Mouse (Mus musculus): ENCODE measurements around the gene Cacng6. TPM values are rescaled to one million over a fixed set of nuclear protein-coding genes. Genes with fewer than 3 reads are reported as not detected.
A peak's percentile ranks its signal among the peaks of the same experiment; 100 is the strongest.

Gene Cacng6
- 0.13 and 0.16 TPM in 2 replicates for polyA plus RNA-seq (2015; fragmentation: Nextera tagmentation; extraction: Ambion mirVana)

DNA sequence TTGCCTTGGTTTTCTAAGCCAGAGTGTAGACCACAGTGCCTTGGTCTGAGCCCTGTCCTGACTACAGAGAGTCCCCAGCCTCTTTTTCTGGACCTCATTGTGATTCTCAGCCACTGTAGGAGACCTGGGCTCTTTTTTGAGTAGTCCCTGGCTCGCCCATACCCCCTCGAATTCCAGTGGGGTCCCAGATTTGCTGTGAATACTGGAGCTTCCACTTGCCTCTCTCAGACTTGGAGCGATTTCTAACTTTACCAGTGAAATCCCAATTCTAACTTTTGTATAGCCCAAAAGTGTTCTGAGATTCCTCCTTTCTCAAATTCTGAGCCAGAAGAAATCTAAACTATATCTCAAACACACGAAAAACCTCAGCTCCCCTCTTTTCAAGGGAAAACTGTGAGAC, at the start of gene Cacng6:
Gene Cacng6, plus strand, starts transcription at position 301 of the 400 bp plus-strand sequence.
- Histone ChIP-seq H3K27ac (no peak within 1 kb of the TSS), H3K9me3 (no peaks in the 10 kb centered on the region), H3K27me3 (peaks cover 75% of the 10 kb centered on the region), H3K4me2 (peak within 1 kb of the TSS; percentile 46), H3K9ac (peak within 1 kb of the TSS; percentile 35; the same call in 1 of the 2 replicates), H3K4me3 (peak within 1 kb of the TSS; percentile 23), H3K36me3 (no peaks in the 10 kb centered on the region), H3K4me1 (replicated peaks) (peaks cover 7% of the 10 kb centered on the region)
- ATAC-seq (ENCODE audit: low FRiP score), result no peak
- WGBS, result 44% methylated on average over 4 of the region's 4 CpGs

DNA sequence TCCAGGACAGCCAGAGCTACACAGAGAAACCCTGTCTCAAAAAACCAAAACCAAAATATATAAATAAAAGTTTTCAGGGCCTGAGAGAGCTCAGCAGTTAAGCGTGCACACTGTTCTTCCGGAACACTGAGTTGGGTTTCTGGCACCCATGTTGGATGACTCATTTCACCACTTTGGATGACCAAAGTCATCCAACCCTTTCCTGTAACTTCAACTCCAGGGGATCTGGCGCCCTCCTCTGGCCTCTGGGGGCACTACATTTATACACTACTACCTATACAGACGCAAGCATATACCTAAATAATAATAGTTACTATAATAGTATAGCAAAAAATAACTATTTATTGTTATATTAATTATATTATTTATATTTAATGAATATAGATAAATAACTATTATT, 47.2 kb upstream of the Cacng6 start:
- no peak overlapping the region for H3K9ac ChIP-seq
- H3K27me3 ChIP-seq, result no peaks in the 10 kb centered on the region
- no peaks in the 10 kb centered on the region for H3K9me3 ChIP-seq
- H3K27ac ChIP-seq, result no peak overlapping the region
- WGBS, result 51% methylated on average over 4 of the region's 4 CpGs
- H3K36me3 ChIP-seq, result no peaks in the 10 kb centered on the region
- no peak overlapping the region for H3K4me3 ChIP-seq
- no peaks in the 10 kb centered on the region for H3K4me1 ChIP-seq (replicated peaks)
- no peak for ATAC-seq (ENCODE audit: low FRiP score)
- no peak overlapping the region for H3K4me2 ChIP-seq

GRCm38 (mm10) chr7:3382123-3382522, 41.9 kb upstream of the Cacng6 start:
- ATAC-seq (ENCODE audit: low FRiP score), result no peak
- Histone ChIP-seq H3K4me3 (no peak overlapping the region), H3K27ac (no peak overlapping the region), H3K27me3 (no peaks in the 10 kb centered on the region), H3K9me3 (no peaks in the 10 kb centered on the region), H3K36me3 (no peaks in the 10 kb centered on the region), H3K9ac (no peak overlapping the region), H3K4me2 (no peak overlapping the region), H3K4me1 (replicated peaks) (no peaks in the 10 kb centered on the region)
- 86% methylated on average over 9 of the region's 9 CpGs for WGBS

GRCm38 (mm10) chr7:3384807-3385319, 39.1 kb upstream of the Cacng6 start:
- Histone ChIP-seq H3K4me2 (no peak overlapping the region), H3K9me3 (no peaks in the 10 kb centered on the region), H3K9ac (no peak overlapping the region), H3K4me3 (no peak overlapping the region), H3K27me3 (no peaks in the 10 kb centered on the region), H3K4me1 (replicated peaks) (peaks cover 20% of the 10 kb centered on the region), H3K27ac (no peak overlapping the region), H3K36me3 (no peaks in the 10 kb centered on the region)
- no peak for ATAC-seq (ENCODE audit: low FRiP score)
- WGBS, result 92% methylated on average over 5 of the region's 5 CpGs

GRCm38 (mm10) chr7:3386036-3386730, 37.8 kb upstream of the Cacng6 start:
- H3K9me3 ChIP-seq, result no peaks in the 10 kb centered on the region
- H3K27ac ChIP-seq, result no peak overlapping the region
- no peak overlapping the region for H3K9ac ChIP-seq
- H3K4me2 ChIP-seq, result no peak overlapping the region
- H3K4me3 ChIP-seq, result no peak overlapping the region
- 85% methylated on average over 6 of the region's 6 CpGs for whole genome bisulfite sequencing
- H3K4me1 ChIP-seq (replicated peaks), result peaks cover 23% of the 10 kb centered on the region
- H3K36me3 ChIP-seq, result no peaks in the 10 kb centered on the region
- no peak for ATAC-seq (ENCODE audit: low FRiP score)
- no peaks in the 10 kb centered on the region for H3K27me3 ChIP-seq

GRCm38 (mm10) chr7:3387761-3388160, 36.2 kb upstream of the Cacng6 start:
- no peaks in the 10 kb centered on the region for H3K36me3 ChIP-seq
- H3K9ac ChIP-seq, result no peak overlapping the region
- peak overlapping the region; percentile 25; the same call in 1 of the 2 replicates for H3K4me2 ChIP-seq
- no peaks in the 10 kb centered on the region for H3K9me3 ChIP-seq
- WGBS, result 93% methylated on average over 18 of the region's 18 CpGs
- peaks cover 39% of the 10 kb centered on the region for H3K4me1 ChIP-seq (replicated peaks)
- H3K27ac ChIP-seq, result no peak overlapping the region
- H3K4me3 ChIP-seq, result no peak overlapping the region
- H3K27me3 ChIP-seq, result no peaks in the 10 kb centered on the region
- ATAC-seq (ENCODE audit: low FRiP score), result no peak

DNA sequence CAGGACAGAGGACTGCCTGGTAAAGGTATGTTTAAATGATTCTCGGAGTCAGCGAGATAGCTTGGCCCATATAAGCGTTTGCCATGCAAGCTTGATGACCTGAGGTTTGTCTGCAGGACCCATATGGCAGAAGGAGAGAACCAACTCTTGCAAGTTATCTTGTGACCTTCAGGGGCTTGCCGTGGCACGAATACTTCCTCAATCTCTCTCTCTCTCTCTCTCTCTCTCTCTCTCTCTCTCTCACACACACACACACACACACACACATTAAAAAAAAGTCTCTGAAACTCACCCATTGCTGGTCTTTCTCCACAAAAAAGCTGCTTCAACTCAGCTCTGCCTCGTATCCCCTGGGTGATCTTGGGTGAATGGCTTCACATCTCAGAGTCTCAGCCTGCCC, 35.1 kb upstream of the Cacng6 start:
- Histone ChIP-seq H3K36me3 (no peaks in the 10 kb centered on the region), H3K4me3 (peak overlapping the region; percentile 52; the same call in 1 of the 2 replicates), H3K27me3 (no peaks in the 10 kb centered on the region), H3K4me1 (replicated peaks) (peaks cover 48% of the 10 kb centered on the region), H3K9me3 (no peaks in the 10 kb centered on the region), H3K27ac (no peak overlapping the region), H3K4me2 (peak overlapping the region; percentile 76), H3K9ac (no peak overlapping the region)
- ATAC-seq (ENCODE audit: low FRiP score), result no peak
- WGBS, result 76% methylated on average over 6 of the region's 6 CpGs

- peak overlapping the region; percentile 75; the same call in 1 of the 2 replicates for H3K9ac ChIP-seq
- peaks cover 8% of the 10 kb centered on the region for H3K36me3 ChIP-seq
- ATAC-seq (ENCODE audit: low FRiP score), result peak; percentile 32; the same call in 1 of the 2 replicates
- H3K4me2 ChIP-seq, result peak overlapping the region; percentile 76
- peaks cover 56% of the 10 kb centered on the region for H3K4me1 ChIP-seq (replicated peaks)
- peak overlapping the region; percentile 44; the same call in 1 of the 2 replicates for H3K27ac ChIP-seq
- 4% methylated on average over 15 of the region's 17 CpGs for WGBS
- H3K27me3 ChIP-seq, result no peaks in the 10 kb centered on the region
- no peaks in the 10 kb centered on the region for H3K9me3 ChIP-seq
- H3K4me3 ChIP-seq, result peak overlapping the region; percentile 52
Observed at GRCm38 (mm10) chr7:3389444-3390412, 34.3 kb upstream of the Cacng6 start.

DNA sequence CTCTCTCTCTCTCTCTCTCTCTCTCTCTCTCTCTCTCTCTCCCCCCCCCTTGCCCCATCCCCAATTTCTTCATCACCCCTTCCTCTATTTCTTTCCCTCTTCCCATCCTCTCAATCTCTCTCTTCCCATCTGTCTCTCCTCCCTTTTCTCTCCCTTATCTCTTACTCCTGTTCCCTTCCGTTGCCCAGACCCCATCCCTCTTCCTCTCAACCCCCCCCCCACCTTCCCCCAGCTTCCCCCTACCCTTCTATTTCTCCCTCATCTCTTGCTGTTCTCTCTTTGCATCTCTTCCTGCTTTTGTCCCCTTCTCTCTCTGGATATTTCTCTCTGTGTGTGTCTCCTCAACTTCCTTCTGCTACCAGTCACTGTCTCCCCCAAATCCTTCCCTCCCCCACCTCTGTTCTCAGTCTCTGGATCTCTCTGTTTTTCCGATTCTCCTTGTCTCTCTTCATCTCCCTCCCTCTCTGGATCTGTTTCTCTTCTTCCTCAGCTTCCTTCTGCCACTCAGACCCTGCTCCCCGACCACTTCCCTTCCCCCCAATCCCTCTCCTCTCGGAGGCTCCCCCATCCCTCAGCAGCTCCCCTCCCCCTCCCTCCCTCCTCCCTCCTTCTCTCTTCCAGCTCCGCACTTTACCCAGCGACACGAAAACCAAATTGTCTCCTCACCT, 33.4 kb upstream of the Cacng6 start, which contains the start of gene Cacng8:
Gene Cacng8, plus strand, starts transcription at position 271 of the 668 bp plus-strand sequence.
- under 1% methylated on average over 7 of the region's 7 CpGs for WGBS
- ATAC-seq (ENCODE audit: low FRiP score), result peak; percentile 36
- peaks cover 63% of the 10 kb centered on the region for H3K4me1 ChIP-seq (replicated peaks)
- H3K27me3 ChIP-seq, result no peaks in the 10 kb centered on the region
- peaks cover 10% of the 10 kb centered on the region for H3K36me3 ChIP-seq
- peak within 1 kb of the TSS; percentile 67 for H3K27ac ChIP-seq
- peak within 1 kb of the TSS; percentile 75 for H3K9ac ChIP-seq
- peak within 1 kb of the TSS; percentile 52 for H3K4me3 ChIP-seq
- no peaks in the 10 kb centered on the region for H3K9me3 ChIP-seq
- peak within 1 kb of the TSS; percentile 76 for H3K4me2 ChIP-seq

DNA sequence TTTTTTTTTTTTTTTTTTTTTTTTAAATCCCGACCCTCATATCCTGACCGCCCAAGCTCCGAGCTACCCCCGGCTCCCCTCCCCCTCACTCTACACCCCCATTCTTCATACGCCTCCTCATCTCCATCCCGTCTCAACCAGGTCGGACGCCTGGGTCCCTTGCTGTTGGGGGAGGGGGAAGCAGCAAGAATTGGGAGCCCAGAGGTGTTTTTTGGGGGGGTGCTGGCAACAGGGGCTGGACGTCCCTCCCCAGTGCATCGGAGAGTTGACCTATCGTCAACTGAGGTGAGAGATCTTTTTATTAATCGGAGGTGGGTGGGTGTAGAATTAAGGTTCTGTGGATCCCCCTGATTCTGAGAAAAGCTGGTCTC, 32.9 kb upstream of the Cacng6 start:
- ATAC-seq (ENCODE audit: low FRiP score), result peak; percentile 30
- H3K9ac ChIP-seq, result peak overlapping the region; percentile 75
- H3K9me3 ChIP-seq, result no peaks in the 10 kb centered on the region
- no peaks in the 10 kb centered on the region for H3K27me3 ChIP-seq
- 2% methylated on average over 12 of the region's 12 CpGs for WGBS
- peak overlapping the region; percentile 67 for H3K27ac ChIP-seq
- H3K4me2 ChIP-seq, result peak overlapping the region; percentile 76
- H3K4me3 ChIP-seq, result peak overlapping the region; percentile 52
- H3K4me1 ChIP-seq (replicated peaks), result peaks cover 66% of the 10 kb centered on the region
- peaks cover 15% of the 10 kb centered on the region for H3K36me3 ChIP-seq

GRCm38 (mm10) chr7:3391809-3392208, 32.2 kb upstream of the Cacng6 start:
- peaks cover 66% of the 10 kb centered on the region for H3K4me1 ChIP-seq (replicated peaks)
- H3K36me3 ChIP-seq, result peaks cover 17% of the 10 kb centered on the region
- peak; percentile 29; the same call in 1 of the 2 replicates for ATAC-seq (ENCODE audit: low FRiP score)
- H3K27me3 ChIP-seq, result no peaks in the 10 kb centered on the region
- H3K9ac ChIP-seq, result peak overlapping the region; percentile 75
- peak overlapping the region; percentile 76 for H3K4me2 ChIP-seq
- H3K9me3 ChIP-seq, result no peaks in the 10 kb centered on the region
- H3K4me3 ChIP-seq, result peak overlapping the region; percentile 52
- 5% methylated on average over 4 of the region's 4 CpGs for WGBS
- H3K27ac ChIP-seq, result peak overlapping the region; percentile 55; the same call in 1 of the 2 replicates

All from hindbrain, embryonic 13.5 days (tissue).